Mouse (Mus musculus) CH12.LX (cell line): Measurements from ENCODE around the gene Ldlrad3. TPM values are rescaled to one million over a fixed set of nuclear protein-coding genes. Genes with fewer than 3 reads are reported as not detected.

Experiments
- DNase-seq: peaks from one replicate; pipeline ENCODE4 v3.0.0-alpha.2; 2013; ENCODE audit errors: extremely low read depth
- H3K27ac ChIP-seq: 2 replicates; pipeline ENCODE4 v1.5.1; 2012; ENCODE audit warnings: low read depth, mild to moderate bottlenecking, control low read depth, moderate library complexity; ENCODE audit not compliant: insufficient read depth
- H3K27me3 ChIP-seq: replicated peaks from 2 replicates; pipeline ENCODE3; 2012; ENCODE audit warnings: inconsistent platforms
- H3K36me3 ChIP-seq, 2 experiments: replicated peaks in 1 of 2; 2 replicates each; pipeline versions ENCODE3 to v1.6.1; 2012; ENCODE audit warnings: inconsistent platforms in 1 of 2, low read length in 1 of 2, mild to moderate bottlenecking in 1 of 2, mixed read lengths in 1 of 2, moderate library complexity in 1 of 2; ENCODE audit not compliant: control insufficient read depth in 1 of 2, insufficient read depth in 1 of 2
- H3K4me1 ChIP-seq, 2 experiments: 2 replicates each; pipeline ENCODE4 v1.6.1; 2012; ENCODE audit warnings: inconsistent platforms in 1 of 2, moderate library complexity in 1 of 2; ENCODE audit not compliant: insufficient read depth in 2 of 2, control insufficient read depth in 1 of 2
- H3K4me2 ChIP-seq: 2 replicates; pipeline ENCODE4 v1.6.1; 2012; ENCODE audit warnings: low read depth, mild to moderate bottlenecking, control low read depth; ENCODE audit not compliant: poor library complexity, insufficient read depth, severe bottlenecking
- H3K4me3 ChIP-seq, 3 experiments: fragments of 150-350 bp in 1 of 3; sonication (generic) in 1 of 3; replicated peaks in 1 of 3; 2 replicates each; pipeline versions ENCODE3 to v1.5.1; 2011 to 2012; ENCODE audit warnings: low read depth in 2 of 3, low read length in 2 of 3, mild to moderate bottlenecking in 2 of 3, moderate library complexity in 2 of 3, control low read depth in 1 of 3, improper control_type of control experiment in 1 of 3, inconsistent platforms in 1 of 3, mixed read lengths in 1 of 3; ENCODE audit not compliant: poor library complexity in 1 of 3
- H3K79me2 ChIP-seq: replicated peaks from 2 replicates; pipeline ENCODE4 v1.6.1; 2012; ENCODE audit warnings: mild to moderate bottlenecking, moderate library complexity; ENCODE audit not compliant: control insufficient read depth, poor library complexity, insufficient read depth, severe bottlenecking; ENCODE audit errors: extremely low read depth
- H3K9ac ChIP-seq: 2 replicates; pipeline ENCODE4 v1.6.1; 2012; ENCODE audit warnings: low read depth, mild to moderate bottlenecking, control low read depth, moderate library complexity; ENCODE audit not compliant: insufficient read depth
- H3K9me3 ChIP-seq: replicated peaks from 2 replicates; pipeline ENCODE3; 2012; ENCODE audit warnings: low read length, inconsistent platforms, mixed read lengths
- CHD1 ChIP-seq: IDR thresholded peaks from 2 replicates; pipeline ENCODE4 v1.6.1; 2012; ENCODE audit warnings: low read depth, low read length, improper control_type of control experiment, inconsistent platforms
- CHD2 ChIP-seq: IDR thresholded peaks from 2 replicates; pipeline ENCODE4 v1.6.1; 2011; ENCODE audit warnings: low read length, improper control_type of control experiment
- GABPA ChIP-seq: IDR thresholded peaks from 2 replicates; pipeline ENCODE4 v1.6.1; 2012; ENCODE audit warnings: low read depth, low read length, improper control_type of control experiment, inconsistent platforms; ENCODE audit not compliant: insufficient replicate concordance
- IRF4 ChIP-seq: IDR thresholded peaks from 2 replicates; pipeline ENCODE4 v1.6.1; 2014; ENCODE audit warnings: low read depth, mild to moderate bottlenecking, inconsistent platforms, low read length, improper control_type of control experiment
- JUN ChIP-seq: IDR thresholded peaks from 2 replicates; pipeline ENCODE4 v1.6.1; 2011; ENCODE audit warnings: low read depth, mild to moderate bottlenecking, low read length, improper control_type of control experiment, moderate library complexity; ENCODE audit not compliant: insufficient read depth
- MAFK ChIP-seq: IDR thresholded peaks from 2 replicates; pipeline ENCODE4 v1.6.1; 2011; ENCODE audit warnings: low read length, improper control_type of control experiment; ENCODE audit not compliant: insufficient replicate concordance
- MAX ChIP-seq: IDR thresholded peaks from 2 replicates; pipeline ENCODE4 v1.6.1; 2011; ENCODE audit warnings: low read length, improper control_type of control experiment
- MAZ ChIP-seq: IDR thresholded peaks from 2 replicates; pipeline ENCODE4 v1.6.1; 2012; ENCODE audit warnings: low read depth, mild to moderate bottlenecking, inconsistent platforms, low read length, improper control_type of control experiment, moderate library complexity
- MYC ChIP-seq: IDR thresholded peaks from 2 replicates; pipeline ENCODE4 v1.6.1; 2011; ENCODE audit warnings: low read depth, mild to moderate bottlenecking, improper control_type of control experiment, low read length
- NELFE ChIP-seq: IDR thresholded peaks from 2 replicates; pipeline ENCODE4 v1.6.1; 2011; ENCODE audit warnings: low read depth, low read length, improper control_type of control experiment
- NRF1 ChIP-seq: IDR thresholded peaks from 2 replicates; pipeline ENCODE4 v1.6.1; 2014; ENCODE audit warnings: low read depth, mild to moderate bottlenecking, inconsistent platforms, low read length, improper control_type of control experiment, moderate library complexity
- POLR2A ChIP-seq: IDR thresholded peaks from 2 replicates; pipeline ENCODE4 v1.6.1; 2011; ENCODE audit warnings: low read depth, mild to moderate bottlenecking, improper control_type of control experiment, low read length
- RAD21 ChIP-seq: IDR thresholded peaks from 2 replicates; pipeline ENCODE4 v1.6.1; 2011; ENCODE audit warnings: low read depth, mild to moderate bottlenecking, low read length, improper control_type of control experiment, moderate library complexity
- RCOR1 ChIP-seq: conservative IDR thresholded peaks from 2 replicates; pipeline ENCODE4 v1.6.1; 2012; ENCODE audit warnings: low read depth, mild to moderate bottlenecking, inconsistent platforms, low read length, improper control_type of control experiment
- SIN3A ChIP-seq: IDR thresholded peaks from 2 replicates; pipeline ENCODE4 v1.6.1; 2012; ENCODE audit warnings: low read length, improper control_type of control experiment, inconsistent platforms
- TCF12 ChIP-seq: IDR thresholded peaks from 2 replicates; pipeline ENCODE4 v1.6.1; 2014; ENCODE audit warnings: low read depth, mild to moderate bottlenecking, inconsistent platforms, low read length, improper control_type of control experiment
- UBTF ChIP-seq: IDR thresholded peaks from 2 replicates; pipeline ENCODE4 v1.6.1; 2012; ENCODE audit warnings: low read depth, mild to moderate bottlenecking, inconsistent platforms, low read length, improper control_type of control experiment, moderate library complexity
- ZMIZ1 ChIP-seq: IDR thresholded peaks from 2 replicates; pipeline ENCODE4 v1.6.1; 2012; ENCODE audit warnings: low read depth, mild to moderate bottlenecking, inconsistent platforms, low read length, improper control_type of control experiment
- dilution Hi-C: fragments of 300-500 bp; cut with MboI; formaldehyde crosslinking; loops from 2 replicates; pipeline ENCODE4 v1.14.3; 2020; ENCODE audit warnings: low sequenced_read_pairs; ENCODE audit not compliant: extremely low pct_unique_long_range_greater_than_20kb, extremely low pct_ligation_motif_present
- in situ Hi-C: fragments of 300-500 bp; cut with MboI; formaldehyde crosslinking; loops from 3 replicates; pipeline ENCODE4 v1.14.3; 2019; ENCODE audit warnings: low sequenced_read_pairs, low pct_ligation_motif_present, low pct_unique_long_range_greater_than_20kb, mixed read lengths
- polyA plus RNA-seq: library from polyadenylated mRNA; unstranded; fragments of >175 nt; gene quantifications from 2 replicates; pipeline ENCODE4 v1.2.1, GENCODE M21; 2012; ENCODE audit warnings: low read depth; ENCODE audit not compliant: insufficient read length
- total RNA-seq, 2 experiments: library from RNA; depleted of rRNA; stranded (reverse); fragments of 300-350 nt in 1 of 2; fragments of >200 nt in 1 of 2; gene quantifications; 2 replicates each; pipeline ENCODE4 v1.2.3; 2012 to 2014

Gene Ldlrad3
- total and polyA plus RNA-seq, 3 experiments = 0.30 to 2.7 (median 2.1) TPM

- Histone ChIP-seq H3K79me2 (no peaks in the 10 kb centered on the region), H3K27ac (no peak overlapping the region), H3K36me3 (no peaks in the 10 kb centered on the region), H3K4me1 (peaks cover 0 to 5% of the 10 kb centered on the region in 2 experiments; a peak in 2 of 4 replicates), H3K9ac (no peak overlapping the region), H3K9me3 (no peaks in the 10 kb centered on the region), H3K4me3 (no peak overlapping the region), H3K4me2 (no peak overlapping the region), H3K27me3 (no peaks in the 10 kb centered on the region)
- no peak for TF ChIP-seq UBTF
- no peak for TF ChIP-seq ZMIZ1
- no peak for TF ChIP-seq GABPA
- no peak for TF ChIP-seq MYC
- no peak for TF ChIP-seq MAFK
- no peak for TF ChIP-seq POLR2A
- no peak for TF ChIP-seq SIN3A
- no peak for TF ChIP-seq RAD21
- no peak for TF ChIP-seq IRF4
- TF ChIP-seq RCOR1 = no peak
- TF ChIP-seq CHD2 = no peak
- TF ChIP-seq JUN = no peak
- TF ChIP-seq MAX = no peak
- TF ChIP-seq NRF1 = no peak
- dilution Hi-C loops (no loop called here), in situ Hi-C loops (no loop called here)
- DNase-seq = no peak
Observed at GRCm38 (mm10) chr2:102144311-102144710, 41.9 kb downstream of the Ldlrad3 start.

DNA sequence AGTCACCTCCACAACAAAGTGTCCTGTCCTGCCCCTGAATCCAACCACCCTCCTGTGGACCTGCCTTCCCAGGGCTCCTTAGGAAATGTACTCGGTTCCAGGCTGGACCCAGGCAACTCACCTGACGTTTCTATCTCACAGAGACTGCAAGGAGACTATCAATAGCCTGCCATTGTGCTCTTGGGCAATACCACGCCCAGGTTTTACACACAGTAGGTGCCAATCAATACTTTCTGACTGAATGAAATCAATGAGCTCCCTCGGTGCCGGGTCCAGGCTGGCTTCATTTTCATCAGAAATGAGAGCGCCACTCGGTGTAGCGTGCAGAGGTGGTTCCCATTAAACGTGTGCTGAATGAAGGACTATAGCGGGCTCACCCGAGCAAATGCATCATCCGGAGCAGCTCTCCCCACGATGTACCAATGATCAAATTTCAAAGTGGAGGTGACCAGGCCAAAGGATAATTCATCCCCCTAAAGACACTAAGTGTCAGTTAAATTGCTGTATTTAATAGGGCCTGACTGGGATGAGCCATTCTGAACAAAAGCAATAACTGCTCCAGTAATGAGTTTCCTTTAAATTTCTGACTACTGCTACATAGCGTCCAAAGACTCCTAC lies 43.4 kb downstream of the Ldlrad3 start:
- dilution Hi-C loops (no loop called here), in situ Hi-C loops (no loop called here)
- Histone ChIP-seq H3K9ac (no peak overlapping the region), H3K4me2 (no peak overlapping the region), H3K36me3 (no peaks in the 10 kb centered on the region), H3K4me3 (no peak overlapping the region), H3K27ac (no peak overlapping the region), H3K9me3 (no peaks in the 10 kb centered on the region), H3K27me3 (no peaks in the 10 kb centered on the region), H3K79me2 (no peaks in the 10 kb centered on the region), H3K4me1 (0 out of 4 replicates have a peak, but pooled peaks cover 0 to 5% of the 10 kb centered on the region in 2 experiments)
- DNase-seq = no peak
- TF ChIP-seq POLR2A (no peak), CHD2 (no peak), NELFE (no peak), MAFK (no peak), MAZ (no peak), TCF12 (no peak), CHD1 (no peak)
